Mouse (Mus musculus) skeletal muscle tissue, adult 2 months (tissue): ENCODE results near the gene Abhd17a.
A peak's percentile ranks its signal among the peaks of the same experiment; 100 is the strongest.

ENCODE experiments used
- DNase-seq: peaks from one replicate; pipeline ENCODE4 v3.0.0-alpha.2; 2012; ENCODE audit warnings: low read depth, low spot score

Abhd17a gene

DNA sequence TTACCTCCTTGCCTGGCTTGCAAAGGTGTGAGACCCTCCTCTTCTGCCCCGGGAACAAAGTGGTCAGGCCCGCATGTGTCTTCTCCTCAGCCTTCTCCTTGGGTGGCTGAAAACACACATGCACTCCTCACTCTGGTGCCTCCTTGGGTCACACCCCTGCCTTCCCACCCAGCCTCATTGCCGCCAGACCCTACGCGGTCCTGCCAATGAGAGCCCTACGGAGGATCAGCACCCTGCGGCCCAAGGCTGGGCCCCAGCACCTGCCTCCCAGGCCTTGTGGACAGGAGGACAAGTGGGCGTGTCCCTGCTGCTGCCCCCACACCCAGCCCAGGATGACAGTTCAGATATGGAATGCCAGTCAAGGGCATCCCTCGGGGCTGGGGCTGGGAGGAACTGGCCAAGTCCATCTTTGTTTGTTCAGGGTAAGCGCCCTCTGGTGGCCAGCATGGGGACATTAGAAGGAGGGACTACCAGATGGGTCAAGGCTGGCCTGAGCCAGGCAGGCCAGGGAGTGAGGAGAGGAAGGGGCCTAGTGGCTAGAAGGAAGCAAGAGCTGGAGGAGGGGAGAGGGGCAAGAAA is 41.6 kb downstream of the Abhd17a start:
- peak; percentile 42 for DNase-seq

DNA sequence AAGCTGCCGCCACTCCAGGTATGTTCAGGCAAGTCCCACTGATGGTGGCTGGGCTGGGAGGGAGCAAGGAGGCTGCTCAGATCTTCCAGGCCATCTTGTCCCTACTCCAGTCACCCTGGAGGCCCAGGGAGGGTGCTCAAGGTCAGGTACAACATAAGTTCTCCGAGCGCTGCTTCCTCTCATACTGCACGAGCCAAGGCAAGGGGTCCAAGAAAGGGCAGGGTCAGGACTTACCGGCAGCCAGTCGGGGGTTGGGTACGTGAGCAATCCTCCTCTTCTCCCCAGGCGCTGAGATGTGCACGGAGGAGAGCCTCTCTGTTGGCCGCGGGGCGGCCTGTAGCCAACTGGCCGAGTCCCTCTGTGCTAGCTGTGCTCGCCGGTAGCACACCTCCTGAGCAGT is 42.6 kb downstream of the Abhd17a start:
- no peak for DNase-seq

DNA sequence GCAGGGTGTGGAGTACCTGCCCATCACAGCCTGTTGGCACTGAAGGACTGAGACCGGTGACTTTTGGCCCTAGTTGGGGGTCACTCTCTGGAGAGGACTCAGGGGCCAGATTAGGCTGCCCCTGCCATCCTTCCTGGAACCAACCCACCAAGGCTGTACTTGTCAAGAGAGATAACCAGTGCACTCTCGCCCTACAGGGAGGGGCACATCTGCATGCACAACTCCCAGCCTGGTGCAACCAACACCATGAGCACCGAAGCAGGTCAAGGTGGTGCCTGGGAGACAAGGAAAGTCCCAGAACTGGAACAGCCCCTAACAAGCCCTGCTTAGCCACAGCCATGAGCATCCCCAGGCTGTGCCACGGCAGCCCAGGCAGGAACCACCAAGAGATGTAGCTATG is 43.2 kb downstream of the Abhd17a start:
- no peak for DNase-seq

DNA sequence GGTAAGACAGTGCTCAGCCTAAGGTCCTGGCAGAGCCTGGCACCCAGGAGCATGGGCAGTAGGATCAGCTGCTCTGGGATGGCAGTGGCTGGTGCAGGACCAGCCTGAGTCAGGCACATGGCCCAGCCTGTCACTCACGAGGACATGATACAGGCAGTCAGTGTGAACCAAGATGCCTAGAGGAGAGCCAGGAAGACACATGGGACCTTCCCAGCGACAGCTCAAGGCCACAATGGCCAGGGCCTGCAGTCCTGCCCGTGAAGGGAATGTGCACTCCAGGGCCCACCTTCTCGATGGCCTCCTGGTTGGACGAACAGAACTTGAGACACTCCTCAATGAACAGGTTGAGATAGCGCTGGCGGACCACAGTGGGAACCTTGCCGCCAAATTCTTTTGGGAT is 44.6 kb downstream of the Abhd17a start:
- no peak for DNase-seq

DNA sequence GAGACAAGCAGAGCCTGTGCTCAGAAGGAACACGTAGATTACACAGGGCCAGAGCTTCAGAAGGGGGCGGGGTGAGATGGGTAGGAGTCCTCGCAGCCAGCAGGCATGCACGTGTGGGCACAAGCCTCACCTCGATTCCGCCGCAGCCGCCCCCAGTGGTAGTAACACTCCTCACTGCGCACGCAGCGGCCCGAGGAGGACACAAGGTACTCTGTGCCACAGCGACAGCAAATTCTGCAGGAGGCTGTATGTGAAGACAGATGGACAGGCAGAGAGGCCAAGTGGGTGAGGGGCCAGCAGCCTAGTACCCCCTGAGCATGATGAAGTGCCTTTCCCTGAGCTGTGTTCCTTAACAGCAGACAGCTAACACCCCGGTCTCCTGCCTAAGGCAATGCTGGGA is 46.3 kb downstream of the Abhd17a start:
- no peak for DNase-seq

DNA sequence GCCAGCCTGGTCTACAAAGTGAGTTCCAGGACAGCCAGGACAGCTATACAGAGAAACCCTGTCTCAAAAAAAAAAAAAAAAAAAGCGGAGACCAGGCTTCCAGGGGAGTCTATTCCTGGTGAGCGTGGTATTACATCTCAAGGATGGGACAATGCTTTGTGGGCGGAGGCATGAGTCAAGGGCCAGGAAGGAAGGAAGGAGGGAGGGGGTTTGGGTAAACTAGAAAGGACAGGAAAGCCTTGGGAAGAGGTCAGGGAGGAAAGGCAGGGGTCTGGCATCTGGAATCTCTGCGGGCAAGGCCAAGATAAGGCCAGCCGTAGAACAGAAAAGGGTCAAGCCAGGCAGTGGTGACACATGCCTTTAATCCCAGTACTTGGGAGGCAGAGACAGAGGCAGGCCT is 50.6 kb downstream of the Abhd17a start:
- DNase-seq, result no peak

DNA sequence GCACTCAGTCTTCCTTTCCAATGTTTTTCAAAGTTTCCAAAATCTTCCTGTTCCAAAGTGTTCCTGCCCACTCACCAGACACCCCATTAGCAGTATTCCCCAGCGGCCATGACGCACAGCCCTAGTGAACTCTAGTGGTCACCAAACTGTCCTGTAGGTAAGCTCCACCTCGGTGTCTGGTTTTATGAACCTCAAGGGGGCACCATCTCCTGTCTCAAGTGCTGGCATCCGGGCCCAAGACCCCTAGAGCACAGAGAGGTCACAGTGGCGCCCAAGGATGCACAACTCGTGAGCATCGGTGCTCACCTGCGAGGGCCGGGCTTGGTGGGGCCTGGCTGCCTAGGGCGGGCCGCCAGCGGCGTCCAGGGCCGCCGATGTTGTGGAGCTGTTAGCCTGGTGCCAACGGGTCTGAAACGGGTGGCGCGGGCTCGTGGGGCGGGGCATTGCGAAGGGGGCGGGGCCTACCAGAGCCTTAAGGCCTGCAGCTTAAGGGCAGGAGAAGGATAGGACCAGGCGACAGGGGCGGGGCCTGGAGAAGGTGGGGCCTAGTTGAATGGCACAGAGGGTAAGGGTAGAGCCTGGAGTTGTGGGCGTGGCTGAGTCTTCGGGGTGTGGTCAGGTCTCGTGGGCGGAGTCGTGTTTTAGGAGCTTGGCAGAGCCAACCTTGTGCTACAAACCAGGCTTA is 51.3 kb downstream of the Abhd17a start, which contains the start of gene Atp8b3:
Atp8b3 (minus strand) TSS at position 415 of the 685 bp plus-strand sequence.
- DNase-seq, result peak; percentile 74

DNA sequence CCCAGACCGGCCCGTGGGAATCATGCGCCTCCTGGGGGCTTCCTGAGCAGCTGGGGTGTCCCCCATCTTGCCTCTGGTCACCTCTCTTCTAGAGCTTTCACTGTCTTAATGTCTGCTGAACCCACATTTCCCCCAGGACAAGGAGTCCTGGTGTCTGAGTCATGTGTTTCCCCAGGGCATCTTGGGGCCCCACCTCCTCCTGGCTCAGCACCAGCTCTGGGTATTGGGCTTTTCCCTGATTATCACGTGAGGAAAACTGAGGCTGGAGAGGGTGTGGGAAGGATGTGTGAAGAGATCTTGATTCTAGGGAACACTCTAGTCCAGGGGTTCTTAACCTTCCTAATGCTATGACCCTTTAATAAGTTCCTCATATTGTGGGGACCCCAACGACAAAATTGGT is 52.0 kb downstream of the Abhd17a start:
- DNase-seq, result no peak

DNA sequence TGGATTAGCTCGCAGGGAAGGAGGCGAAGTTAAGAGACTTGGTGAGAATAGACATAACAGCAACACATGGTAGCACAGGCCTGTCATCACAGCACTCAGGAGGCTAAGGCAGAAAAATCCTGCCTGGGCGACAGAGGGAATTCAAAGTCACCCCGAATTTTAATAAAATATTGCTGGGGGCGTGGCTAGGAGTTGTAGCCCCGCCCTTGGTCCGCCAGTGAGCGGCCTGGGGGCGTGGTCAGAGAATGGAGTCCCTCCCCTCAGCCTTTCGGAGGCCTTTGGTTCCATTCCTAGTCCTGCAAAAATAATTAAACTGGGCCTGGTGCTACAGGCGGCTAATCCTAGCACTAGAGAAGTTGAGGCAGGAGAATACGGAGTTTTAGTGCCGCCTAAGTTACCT is 54.4 kb downstream of the Abhd17a start:
- no peak for DNase-seq

DNA sequence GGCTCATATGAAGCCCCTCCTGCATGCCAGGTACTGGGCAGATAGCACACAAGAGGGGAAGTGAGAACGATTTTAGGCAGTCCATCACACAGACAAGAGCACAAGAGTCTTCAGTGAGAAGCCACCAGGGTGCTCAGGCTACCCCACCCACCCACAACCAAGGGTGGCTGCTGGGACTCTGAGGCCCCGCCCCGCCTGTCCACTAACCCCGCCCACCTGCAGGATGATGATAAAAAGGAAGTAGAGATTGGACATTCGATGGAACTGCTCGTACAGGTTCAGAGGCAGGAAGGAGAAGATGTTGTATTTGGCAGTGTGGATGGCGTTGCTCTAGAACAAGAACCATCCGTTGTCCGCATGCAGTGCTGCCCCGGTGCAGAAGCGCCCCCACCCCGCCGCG is 55.1 kb downstream of the Abhd17a start:
- no peak for DNase-seq

DNA sequence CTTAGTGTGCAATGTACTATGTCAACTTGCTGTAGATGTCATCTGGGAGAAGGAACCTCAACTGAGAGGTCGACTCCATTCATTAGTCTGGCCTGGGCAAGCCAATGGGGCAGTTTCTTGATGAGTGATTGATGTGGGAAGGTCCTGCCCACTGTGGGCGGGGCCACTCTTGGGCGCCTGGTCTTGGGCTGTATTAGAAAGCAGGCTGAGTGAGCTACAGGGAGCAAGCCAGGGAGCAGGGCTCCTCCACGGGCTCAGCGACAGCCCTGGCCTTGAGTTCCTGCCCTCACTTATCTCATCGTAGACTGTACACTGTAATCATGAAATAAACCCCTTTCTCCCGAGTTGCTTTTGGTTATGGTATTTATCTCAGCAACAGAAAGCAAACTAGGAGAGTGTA is 56.4 kb downstream of the Abhd17a start:
- DNase-seq, result no peak
